23 mouse cellular contexts compared by ENCODE assay signal in genomic region chr2:45339866-45340265, GRCm38 (mm10).
DNase-seq lines count a peak whose midpoint lies in the region; ATAC-seq and TF ChIP-seq lines count a peak whose summit lies in the region.
"Had no signal": no experiment of that assay in that cellular context is flagged by ENCODE, and none has a peak within 500 bp of the region (broad histone marks: within the 10 kb centered on the region; RNA-seq: fewer than 3 reads in every experiment).

No protein-coding gene starts in this region.

- no peak for TF ChIP-seq CTCF in forebrain, postnatal 0 days (IDR thresholded peaks at IDR 0.05; ENCODE audit: low read depth)

- no peak overlapping the region for H3K4me3 ChIP-seq in forebrain, postnatal 0 days (ENCODE audit: low read depth, low read length)
- no peak overlapping the region for H3K4me3 ChIP-seq in forebrain, embryonic 10.5 days
- no peak overlapping the region for H3K4me3 ChIP-seq in midbrain, embryonic 14.5 days (replicated peaks; ENCODE audit: low read depth, low read length)
- H3K4me3 ChIP-seq: embryonic facial prominence, embryonic 13.5 days; embryonic facial prominence, embryonic 15.5 days; erythroblast, embryonic 14.5 days; forebrain, embryonic 15.5 days had no signal

- no peak overlapping the region for H3K27ac ChIP-seq in forebrain, postnatal 0 days (ENCODE audit: low read depth, low read length)
- no peak overlapping the region for H3K27ac ChIP-seq in forebrain, embryonic 10.5 days
- no peak overlapping the region for H3K27ac ChIP-seq in midbrain, embryonic 14.5 days (replicated peaks; ENCODE audit: low read depth, low read length)
- H3K27ac ChIP-seq: embryonic facial prominence, embryonic 13.5 days; embryonic facial prominence, embryonic 15.5 days; forebrain, embryonic 15.5 days had no signal

- ATAC-seq in forebrain, postnatal 0 days = peak; percentile 34; the same call in 1 of the 2 replicates
- ATAC-seq in midbrain, embryonic 14.5 days (ENCODE audit: low FRiP score, low TSS enrichment) = no peak
- ATAC-seq: activated CD4-positive, CD25-positive, alpha-beta regulatory T cell, adult 4 months; forebrain, embryonic 15.5 days; Patski had no signal

- no peaks in the 10 kb centered on the region for H3K4me1 ChIP-seq in forebrain, postnatal 0 days (ENCODE audit: insufficient read depth)
- H3K4me1 ChIP-seq in forebrain, embryonic 10.5 days = no peaks in the 10 kb centered on the region
- H3K4me1 ChIP-seq in midbrain, embryonic 14.5 days (ENCODE audit: control insufficient read depth, insufficient read depth, low read length) = no peaks in the 10 kb centered on the region
- H3K4me1 ChIP-seq: embryonic facial prominence, embryonic 13.5 days; embryonic facial prominence, embryonic 15.5 days; forebrain, embryonic 15.5 days had no signal

- no peaks in the 10 kb centered on the region for H3K27me3 ChIP-seq in forebrain, postnatal 0 days (ENCODE audit: insufficient read depth, low read length)
- no peaks in the 10 kb centered on the region for H3K27me3 ChIP-seq in forebrain, embryonic 10.5 days (ENCODE audit: poor library complexity, severe bottlenecking)
- H3K27me3 ChIP-seq in midbrain, embryonic 14.5 days (ENCODE audit: control insufficient read depth, insufficient read depth, low read length) = no peaks in the 10 kb centered on the region
- H3K27me3 ChIP-seq: embryonic facial prominence, embryonic 13.5 days; embryonic facial prominence, embryonic 15.5 days; forebrain, embryonic 15.5 days; Patski had no signal

- DNase-seq in forebrain, postnatal 0 days = no peak
- DNase-seq in forebrain, embryonic 10.5 days (ENCODE audit: extremely low spot score, low spot score) = no peak
- DNase-seq in layer of hippocampus, adult 9-11 months = peak; percentile 22
- no peak for DNase-seq in layer of hippocampus, postnatal 25 days (ENCODE audit: extremely low spot score in 1 of 2, low spot score in 1 of 2)
- DNase-seq in Muller cell, postnatal 12 days (ENCODE audit: inconsistent ontology term) = peak; percentile 34
- DNase-seq in brain, adult 2 months (ENCODE audit: low read depth, low spot score) = peak; percentile 39
- DNase-seq in midbrain, embryonic 14.5 days = no peak
- DNase-seq: adrenal gland, adult 8-10 months; adrenal gland, postnatal 14 days; adrenal gland, postnatal 36 days; cerebellum, adult 11 months; cerebellum, adult 18-20 months; cerebellum, adult 8-10 months; cerebellum, adult 9-11 months; cerebellum, postnatal 14 days; cerebellum, postnatal 36 days; embryo, embryonic 11 days had no signal

- H3K9ac ChIP-seq in forebrain, postnatal 0 days = no peak overlapping the region
- no peak overlapping the region for H3K9ac ChIP-seq in midbrain, embryonic 14.5 days (replicated peaks; ENCODE audit: low read length)
- H3K9ac ChIP-seq: embryonic facial prominence, embryonic 13.5 days; embryonic facial prominence, embryonic 15.5 days; forebrain, embryonic 15.5 days had no signal

- H3K4me2 ChIP-seq in forebrain, postnatal 0 days (ENCODE audit: low read depth) = no peak overlapping the region
- no peak overlapping the region for H3K4me2 ChIP-seq in midbrain, embryonic 14.5 days (ENCODE audit: low read length)
- H3K4me2 ChIP-seq: embryonic facial prominence, embryonic 13.5 days; embryonic facial prominence, embryonic 15.5 days; forebrain, embryonic 15.5 days had no signal

- H3K9me3 ChIP-seq in forebrain, postnatal 0 days (ENCODE audit: low read length) = no peaks in the 10 kb centered on the region
- H3K9me3 ChIP-seq in forebrain, embryonic 10.5 days = no peaks in the 10 kb centered on the region
- no peaks in the 10 kb centered on the region for H3K9me3 ChIP-seq in midbrain, embryonic 14.5 days (ENCODE audit: control insufficient read depth, low read length)
- H3K9me3 ChIP-seq: embryonic facial prominence, embryonic 13.5 days; embryonic facial prominence, embryonic 15.5 days; forebrain, embryonic 15.5 days had no signal

- no peaks in the 10 kb centered on the region for H3K36me3 ChIP-seq in forebrain, postnatal 0 days (ENCODE audit: insufficient read depth)
- H3K36me3 ChIP-seq in forebrain, embryonic 10.5 days (replicated peaks) = no peaks in the 10 kb centered on the region
- no peaks in the 10 kb centered on the region for H3K36me3 ChIP-seq in midbrain, embryonic 14.5 days (ENCODE audit: control insufficient read depth, insufficient read depth, low read length)
- H3K36me3 ChIP-seq: embryonic facial prominence, embryonic 13.5 days; embryonic facial prominence, embryonic 15.5 days; forebrain, embryonic 15.5 days had no signal

- WGBS in forebrain, postnatal 0 days = 42% methylated on average over 1 of the region's 1 CpGs
- WGBS in forebrain, embryonic 10.5 days = 81% methylated on average over 1 of the region's 1 CpGs
- 79% methylated on average over 1 of the region's 1 CpGs for WGBS in midbrain, embryonic 14.5 days

Comparison
In these comparisons a context has a peak if more than half of its experiments do, and no peak if none do; other contexts are left out.
1. DNase-seq: peak in layer of hippocampus, adult 9-11 months (single experiment), Muller cell, postnatal 12 days (single experiment) and brain, adult 2 months (single experiment); none in forebrain, postnatal 0 days (single experiment), forebrain, embryonic 10.5 days (single experiment), layer of hippocampus, postnatal 25 days (0 of 2) and midbrain, embryonic 14.5 days (single experiment).